Mouse (Mus musculus): ENCODE measurements around the gene Clspn. TPM values are rescaled to one million over a fixed set of nuclear protein-coding genes. Genes with fewer than 3 reads are reported as not detected.

The Clspn gene
- polyA plus RNA-seq, 1 experiment from 2014 or later: 54.3 TPM

DNA sequence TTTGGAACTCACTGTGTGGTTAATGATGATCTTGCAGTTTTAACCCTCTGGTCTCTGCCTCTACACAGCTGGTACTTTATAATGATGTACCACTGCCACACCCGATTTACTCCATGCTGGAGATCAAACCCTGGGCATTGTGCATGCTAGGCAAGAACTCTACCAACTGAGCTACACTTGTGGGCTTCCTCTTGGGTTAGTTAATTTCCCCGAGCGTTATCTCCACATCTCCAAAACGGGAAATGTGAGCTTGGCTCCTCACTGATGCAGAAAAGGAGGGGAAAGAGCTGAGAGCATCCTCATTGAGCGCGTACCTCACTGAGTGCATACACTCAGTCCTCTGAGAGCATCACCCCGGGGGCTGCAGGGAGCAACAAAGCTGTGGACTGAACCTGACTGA lies 13.9 kb upstream of the Clspn start:
- no peak overlapping the region for H3K4me2 ChIP-seq
- DNase-seq: no peak
- H3K36me3 ChIP-seq (ENCODE audit: insufficient read depth): no peaks in the 10 kb centered on the region
- 60% methylated on average over 7 of the region's 7 CpGs for WGBS
- no peak overlapping the region for H3K4me3 ChIP-seq (ENCODE audit: low read depth, low read length)
- no peaks in the 10 kb centered on the region for H3K4me1 ChIP-seq (ENCODE audit: insufficient read depth)
- TF ChIP-seq CTCF (IDR thresholded peaks at IDR 0.05; ENCODE audit: low read depth): no peak
- ATAC-seq (ENCODE audit: insufficient read depth): no peak
- H3K27ac ChIP-seq (ENCODE audit: low read depth): no peak overlapping the region
- H3K9ac ChIP-seq: no peak overlapping the region
- no peaks in the 10 kb centered on the region for H3K9me3 ChIP-seq (ENCODE audit: low read depth, low read length)
- H3K27me3 ChIP-seq (ENCODE audit: insufficient read depth, low read length): no peaks in the 10 kb centered on the region

DNA sequence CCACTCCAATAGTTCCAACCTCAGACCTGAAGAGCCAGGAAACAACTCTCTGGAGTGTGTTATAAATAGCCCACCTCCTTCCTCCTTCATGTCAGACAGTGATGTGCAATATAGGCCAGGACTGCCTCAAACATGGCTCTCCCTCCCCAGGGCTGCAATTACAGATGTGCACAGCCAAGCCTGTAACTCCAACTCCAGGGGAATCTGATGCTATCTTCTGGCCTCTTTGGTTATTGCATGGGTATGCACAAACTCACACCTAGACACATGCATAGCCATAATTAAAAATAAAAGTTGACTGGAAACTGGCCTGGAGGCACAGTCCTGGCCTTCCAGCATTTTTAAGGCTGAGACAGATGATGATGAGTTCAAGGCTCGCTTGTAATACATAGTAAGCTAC lies 11.7 kb upstream of the Clspn start:
- no peaks in the 10 kb centered on the region for H3K4me1 ChIP-seq (ENCODE audit: insufficient read depth)
- ATAC-seq (ENCODE audit: insufficient read depth): no peak
- no peak overlapping the region for H3K4me3 ChIP-seq (ENCODE audit: low read depth, low read length)
- H3K9ac ChIP-seq: no peak overlapping the region
- H3K27me3 ChIP-seq (ENCODE audit: insufficient read depth, low read length): no peaks in the 10 kb centered on the region
- no peak for TF ChIP-seq CTCF (IDR thresholded peaks at IDR 0.05; ENCODE audit: low read depth)
- no peak overlapping the region for H3K27ac ChIP-seq (ENCODE audit: low read depth)
- no peak overlapping the region for H3K4me2 ChIP-seq
- DNase-seq: no peak
- WGBS: 62% methylated on average over 1 of the region's 1 CpGs
- no peaks in the 10 kb centered on the region for H3K9me3 ChIP-seq (ENCODE audit: low read depth, low read length)
- H3K36me3 ChIP-seq (ENCODE audit: insufficient read depth): no peaks in the 10 kb centered on the region

DNA sequence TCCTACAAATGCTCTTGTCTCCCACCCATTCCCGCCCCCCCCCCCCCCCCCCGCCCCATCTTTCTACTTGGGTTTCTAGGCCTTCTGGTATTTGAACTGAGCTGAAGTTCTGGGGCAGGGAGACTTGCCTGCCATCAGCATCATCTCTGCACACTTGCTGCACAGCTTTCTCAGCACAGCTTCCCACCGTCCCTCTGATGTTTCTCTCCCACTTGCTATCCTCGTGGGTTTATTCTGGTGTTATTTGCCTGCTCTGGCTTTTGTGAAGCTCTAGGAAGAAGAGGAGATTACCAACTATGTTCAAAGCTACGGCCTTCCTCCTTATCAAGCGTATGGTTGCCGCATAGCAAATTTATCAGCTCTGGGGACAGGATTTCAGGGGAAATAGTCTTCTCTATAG lies 11.0 kb upstream of the Clspn start:
- Histone ChIP-seq H3K9me3 (ENCODE audit: low read depth, low read length) (no peaks in the 10 kb centered on the region), H3K4me2 (no peak overlapping the region), H3K36me3 (ENCODE audit: insufficient read depth) (no peaks in the 10 kb centered on the region), H3K27ac (ENCODE audit: low read depth) (no peak overlapping the region), H3K4me1 (ENCODE audit: insufficient read depth) (no peaks in the 10 kb centered on the region), H3K9ac (no peak overlapping the region), H3K4me3 (ENCODE audit: low read depth, low read length) (no peak overlapping the region), H3K27me3 (ENCODE audit: insufficient read depth, low read length) (no peaks in the 10 kb centered on the region)
- WGBS: 65% methylated on average over 7 of the region's 7 CpGs
- no peak for TF ChIP-seq CTCF (IDR thresholded peaks at IDR 0.05; ENCODE audit: low read depth)
- DNase-seq (no peak), ATAC-seq (ENCODE audit: insufficient read depth) (no peak)

DNA sequence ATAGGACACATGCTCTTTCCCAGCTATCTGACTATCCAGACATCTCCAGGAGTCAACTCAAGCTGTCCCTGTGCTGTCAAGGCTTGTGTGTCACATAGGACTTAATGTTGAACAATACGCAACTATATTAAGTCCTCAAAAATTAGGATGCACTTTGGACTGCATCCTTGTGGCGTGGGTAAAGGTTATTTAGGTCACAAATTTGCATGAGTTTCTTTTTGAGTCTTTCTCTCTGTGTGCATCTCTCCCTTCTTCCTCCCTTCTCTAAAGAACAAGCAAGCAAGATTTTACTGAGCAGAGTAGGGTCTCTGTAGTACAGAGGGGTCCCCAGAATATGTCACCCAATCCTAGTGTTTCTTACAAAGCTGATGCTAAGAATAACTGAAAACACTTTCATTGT lies 10.6 kb upstream of the Clspn start:
- Histone ChIP-seq H3K4me3 (ENCODE audit: low read depth, low read length) (no peak overlapping the region), H3K4me1 (ENCODE audit: insufficient read depth) (no peaks in the 10 kb centered on the region), H3K9ac (no peak overlapping the region), H3K9me3 (ENCODE audit: low read depth, low read length) (no peaks in the 10 kb centered on the region), H3K36me3 (ENCODE audit: insufficient read depth) (no peaks in the 10 kb centered on the region), H3K27me3 (ENCODE audit: insufficient read depth, low read length) (no peaks in the 10 kb centered on the region), H3K27ac (ENCODE audit: low read depth) (no peak overlapping the region), H3K4me2 (no peak overlapping the region)
- 75% methylated on average over 2 of the region's 2 CpGs for WGBS
- DNase-seq (no peak), ATAC-seq (ENCODE audit: insufficient read depth) (no peak)
- no peak for TF ChIP-seq CTCF (IDR thresholded peaks at IDR 0.05; ENCODE audit: low read depth)

DNA sequence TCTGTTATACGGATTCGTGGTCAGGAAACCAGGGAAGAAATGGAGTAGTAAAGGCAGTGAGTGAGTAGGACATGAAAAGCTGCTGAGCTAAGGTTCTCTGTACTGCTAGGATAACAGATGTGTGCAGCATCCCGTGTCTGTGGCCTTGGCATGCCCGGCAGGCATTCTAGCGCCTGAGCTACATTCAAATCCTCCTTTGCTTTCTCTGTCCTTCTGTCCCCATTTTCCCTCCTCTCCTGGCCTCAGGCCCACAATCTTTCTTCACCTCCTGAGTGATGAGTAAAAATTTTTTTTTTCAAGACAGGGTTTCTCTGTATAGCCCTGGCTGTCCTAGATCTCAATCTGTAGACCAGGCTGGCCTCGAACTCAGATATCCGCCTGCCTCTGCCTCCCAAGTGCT lies 4.6 kb upstream of the Clspn start:
- Histone ChIP-seq H3K4me1 (ENCODE audit: insufficient read depth) (no peaks in the 10 kb centered on the region), H3K4me3 (ENCODE audit: low read depth, low read length) (no peak overlapping the region), H3K9ac (no peak overlapping the region), H3K4me2 (no peak overlapping the region), H3K27me3 (ENCODE audit: insufficient read depth, low read length) (no peaks in the 10 kb centered on the region), H3K27ac (ENCODE audit: low read depth) (no peak overlapping the region), H3K9me3 (ENCODE audit: low read depth, low read length) (no peaks in the 10 kb centered on the region), H3K36me3 (ENCODE audit: insufficient read depth) (no peaks in the 10 kb centered on the region)
- TF ChIP-seq CTCF (IDR thresholded peaks at IDR 0.05; ENCODE audit: low read depth): no peak
- 56% methylated on average over 7 of the region's 7 CpGs for WGBS
- ATAC-seq (ENCODE audit: insufficient read depth): no peak
- DNase-seq: no peak

DNA sequence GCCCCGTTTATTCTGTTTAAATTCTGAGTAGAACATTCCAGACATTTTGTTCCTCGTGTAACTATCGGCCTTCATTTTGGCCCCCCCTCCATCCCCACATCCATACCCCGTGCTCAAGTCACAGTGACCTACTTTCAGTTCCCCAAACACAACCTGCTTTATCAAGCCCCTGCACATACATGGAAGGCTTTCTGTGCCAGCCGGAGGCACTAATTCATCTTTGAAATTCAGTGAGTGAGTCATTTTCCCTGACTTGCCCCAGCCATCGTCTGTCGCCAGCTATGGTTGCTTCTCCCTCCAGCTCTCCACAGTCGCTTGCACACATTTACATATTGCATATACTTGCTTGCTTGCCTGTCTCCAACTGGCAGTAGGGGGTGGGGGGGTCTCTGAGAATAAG lies 3.6 kb upstream of the Clspn start:
- no peaks in the 10 kb centered on the region for H3K27me3 ChIP-seq (ENCODE audit: insufficient read depth, low read length)
- no peak overlapping the region for H3K4me2 ChIP-seq
- ATAC-seq (ENCODE audit: insufficient read depth): no peak
- TF ChIP-seq CTCF (IDR thresholded peaks at IDR 0.05; ENCODE audit: low read depth): no peak
- H3K9ac ChIP-seq: no peak overlapping the region
- DNase-seq: no peak
- H3K27ac ChIP-seq (ENCODE audit: low read depth): no peak overlapping the region
- WGBS: 51% methylated on average over 8 of the region's 8 CpGs
- H3K4me1 ChIP-seq (ENCODE audit: insufficient read depth): no peaks in the 10 kb centered on the region
- H3K36me3 ChIP-seq (ENCODE audit: insufficient read depth): no peaks in the 10 kb centered on the region
- no peaks in the 10 kb centered on the region for H3K9me3 ChIP-seq (ENCODE audit: low read depth, low read length)
- H3K4me3 ChIP-seq (ENCODE audit: low read depth, low read length): no peak overlapping the region

DNA sequence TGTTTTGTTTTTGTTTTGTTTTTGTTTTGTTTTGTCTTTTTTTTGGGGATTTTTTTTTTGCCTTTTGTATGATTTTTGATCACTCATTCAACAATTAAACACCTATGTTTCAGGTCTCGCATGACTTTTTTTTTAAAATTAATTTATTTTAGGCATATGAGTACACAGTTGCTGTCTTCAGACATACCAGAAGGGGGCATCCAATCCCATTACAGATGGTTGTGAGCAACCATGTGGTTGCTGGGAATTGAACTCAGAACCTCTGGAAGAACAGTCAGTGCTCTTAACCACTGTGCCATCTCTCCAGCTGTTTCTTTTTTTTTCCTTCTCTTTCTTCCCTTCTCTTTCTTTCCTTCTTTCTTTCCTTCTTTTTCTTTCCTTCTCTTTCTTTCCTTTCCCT lies 3.0 kb upstream of the Clspn start:
- ATAC-seq (ENCODE audit: insufficient read depth) (no peak), DNase-seq (no peak)
- no peaks in the 10 kb centered on the region for H3K9me3 ChIP-seq (ENCODE audit: low read depth, low read length)
- no peak overlapping the region for H3K9ac ChIP-seq
- WGBS: 92% methylated on average over 1 of the region's 1 CpGs
- no peaks in the 10 kb centered on the region for H3K4me1 ChIP-seq (ENCODE audit: insufficient read depth)
- TF ChIP-seq CTCF (IDR thresholded peaks at IDR 0.05; ENCODE audit: low read depth): no peak
- H3K36me3 ChIP-seq (ENCODE audit: insufficient read depth): no peaks in the 10 kb centered on the region
- no peak overlapping the region for H3K27ac ChIP-seq (ENCODE audit: low read depth)
- H3K4me2 ChIP-seq: no peak overlapping the region
- H3K4me3 ChIP-seq (ENCODE audit: low read depth, low read length): no peak overlapping the region
- no peaks in the 10 kb centered on the region for H3K27me3 ChIP-seq (ENCODE audit: insufficient read depth, low read length)

DNA sequence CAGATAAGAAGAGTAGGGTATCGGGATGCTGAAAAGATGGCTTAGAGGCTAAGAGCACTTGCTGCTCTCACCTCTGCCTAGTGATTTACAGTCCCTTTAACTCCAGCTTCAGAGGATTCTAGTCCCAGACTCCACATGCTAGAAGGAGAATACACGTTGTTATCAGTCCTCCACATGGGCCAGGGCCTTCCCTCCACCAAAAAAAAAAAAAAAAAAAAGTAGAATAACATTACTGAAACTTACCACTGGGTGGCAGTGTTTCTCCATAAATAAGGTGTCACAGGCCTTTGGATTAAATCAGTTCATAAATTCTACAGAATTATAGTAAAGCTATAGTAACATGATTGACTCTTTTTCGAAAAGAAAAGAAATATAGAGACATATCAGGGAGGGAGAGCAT lies 2.3 kb upstream of the Clspn start:
- DNase-seq: peak; percentile 86
- Histone ChIP-seq H3K27ac (ENCODE audit: low read depth) (no peak overlapping the region), H3K4me3 (ENCODE audit: low read depth, low read length) (no peak overlapping the region), H3K4me1 (ENCODE audit: insufficient read depth) (no peaks in the 10 kb centered on the region), H3K36me3 (ENCODE audit: insufficient read depth) (0 out of 2 replicates have a peak, but pooled peaks cover 4% of the 10 kb centered on the region), H3K9ac (no peak overlapping the region), H3K4me2 (no peak overlapping the region), H3K27me3 (ENCODE audit: insufficient read depth, low read length) (no peaks in the 10 kb centered on the region), H3K9me3 (ENCODE audit: low read depth, low read length) (no peaks in the 10 kb centered on the region)
- no peak for ATAC-seq (ENCODE audit: insufficient read depth)
- TF ChIP-seq CTCF (IDR thresholded peaks at IDR 0.05; ENCODE audit: low read depth): peak; percentile 68
- WGBS: 33% methylated on average over 3 of the region's 3 CpGs
